Mouse (Mus musculus) lung, postnatal 4 days (tissue): ENCODE measurements around the gene Pou3f1.
A peak's percentile ranks its signal among the peaks of the same experiment; 100 is the strongest.

ENCODE experiments used
- DNase-seq, 2 experiments: peaks; one replicate each; pipeline ENCODE4 v3.0.0; 2021

The Pou3f1 gene

DNA sequence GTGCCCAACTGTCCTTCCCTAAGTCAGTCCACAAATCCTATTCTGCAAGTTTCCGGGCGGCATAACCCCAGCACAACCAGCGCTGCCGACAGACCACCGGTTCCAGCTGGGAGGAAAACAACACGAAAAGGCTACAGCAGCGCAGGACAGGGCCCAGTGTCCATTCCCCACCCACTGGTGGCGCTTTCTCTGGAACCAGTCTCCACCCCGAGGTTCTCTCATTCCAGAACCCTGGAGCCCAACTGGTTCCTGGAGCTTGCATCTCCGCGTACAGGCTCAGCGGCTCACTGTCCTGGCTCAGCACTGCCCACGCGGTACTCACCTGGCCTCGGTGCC lies at the start of gene Pou3f1:
Pou3f1 (plus strand) TSS at position 290 of the 336 bp plus-strand sequence.
- DNase-seq = peak in 1 of 2 experiments; percentile 7

DNA sequence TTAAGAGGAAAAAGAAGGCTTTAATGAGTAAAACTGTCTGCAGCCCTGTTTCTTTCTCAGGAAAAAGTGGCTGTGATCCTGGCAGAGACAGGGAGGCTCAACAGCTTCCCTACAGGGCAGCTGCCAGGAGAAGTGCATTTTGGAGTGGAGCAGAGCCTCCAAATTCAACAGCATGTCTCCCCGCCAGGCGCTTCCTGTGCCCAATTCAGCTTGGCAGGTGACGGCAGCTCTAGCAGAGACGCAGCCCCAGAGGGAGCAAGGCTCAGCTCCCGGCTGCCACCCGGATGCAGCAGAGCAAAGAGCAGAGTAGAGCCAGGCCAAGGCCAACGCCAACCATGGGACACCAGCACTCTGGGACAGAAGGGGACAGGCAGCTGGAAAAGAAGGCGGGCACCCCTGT lies 49.4 kb upstream of the Pou3f1 start:
- DNase-seq = no peak

DNA sequence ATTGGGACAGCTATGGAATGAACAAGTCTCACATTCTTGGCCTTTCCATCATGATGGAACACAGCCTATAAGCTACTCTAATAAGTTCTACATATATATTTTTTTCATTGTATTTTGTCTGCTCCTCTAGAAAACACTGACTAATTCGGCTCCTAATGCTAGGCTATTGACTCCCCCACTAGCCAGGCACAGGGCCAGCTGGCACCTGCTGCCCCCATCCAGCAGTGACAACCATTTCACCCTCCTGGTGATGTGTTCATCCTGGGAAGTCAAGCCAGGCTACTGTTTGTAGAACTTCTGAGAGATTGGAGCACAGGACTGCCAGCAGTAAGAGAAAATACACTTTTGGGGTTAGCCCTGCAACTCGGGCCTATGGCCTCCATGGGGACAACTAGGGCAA lies 46.5 kb upstream of the Pou3f1 start:
- DNase-seq = no peak

DNA sequence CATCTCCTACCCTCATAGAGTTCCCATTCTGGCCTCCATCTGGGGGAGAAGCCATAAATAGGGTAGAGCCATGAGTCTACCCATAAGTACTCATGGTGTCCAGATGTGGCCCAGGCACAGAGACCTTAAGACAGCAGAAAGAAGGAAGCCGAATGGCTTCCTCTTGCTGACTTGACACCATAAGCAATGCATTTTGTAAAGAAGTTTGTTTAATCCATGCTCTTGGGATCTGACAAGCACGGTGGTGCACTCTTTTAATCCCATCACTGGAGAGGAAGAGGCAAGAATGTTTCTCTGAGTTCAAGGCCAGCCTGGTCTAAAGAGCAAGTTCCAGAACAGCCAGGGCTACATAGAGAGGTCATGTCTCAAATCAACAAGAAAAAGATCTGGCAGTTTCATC lies 45.9 kb upstream of the Pou3f1 start, which contains the start of gene 3100002H09Rik:
3100002H09Rik (minus strand) TSS at position 101 of the 400 bp plus-strand sequence.
- no peak for DNase-seq

DNA sequence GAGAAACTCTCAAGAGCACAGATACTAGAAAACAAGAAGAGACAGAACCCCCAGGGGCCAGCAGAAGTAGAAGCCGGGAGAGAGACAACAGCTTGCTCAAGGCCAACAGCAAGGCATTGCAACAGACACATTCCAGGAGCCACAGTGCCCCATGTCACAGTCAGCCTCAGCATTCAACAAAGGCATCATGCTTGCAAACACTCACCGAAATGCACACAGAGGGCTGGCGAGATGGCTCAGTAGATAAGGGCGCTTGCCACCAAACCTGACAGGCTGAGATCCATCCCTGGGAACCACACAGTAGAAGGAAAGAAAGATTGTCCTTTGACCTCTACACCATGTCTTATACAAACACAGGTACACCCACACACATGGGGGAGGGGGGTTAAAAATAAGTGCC lies 44.8 kb upstream of the Pou3f1 start:
- DNase-seq = no peak

DNA sequence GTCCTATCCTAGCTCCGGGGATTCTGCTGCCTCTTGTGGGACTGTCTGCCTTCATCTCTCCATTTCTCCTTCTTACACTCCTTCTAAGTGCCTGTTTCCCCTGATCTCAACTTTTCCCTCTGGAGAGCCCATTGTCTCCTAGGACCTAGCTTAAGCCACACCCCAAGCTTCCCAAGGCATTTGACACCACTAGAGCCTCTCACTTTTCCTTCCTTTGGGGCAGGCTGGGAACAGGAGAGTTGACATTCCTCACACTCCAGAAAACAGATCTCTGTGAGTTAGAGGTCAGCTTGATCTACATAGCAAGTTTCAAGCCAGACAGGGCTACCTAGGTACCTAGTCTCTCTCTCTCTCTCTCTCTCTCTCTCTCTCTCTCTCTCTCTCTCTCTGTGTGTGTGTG lies 42.4 kb upstream of the Pou3f1 start:
- no peak for DNase-seq

DNA sequence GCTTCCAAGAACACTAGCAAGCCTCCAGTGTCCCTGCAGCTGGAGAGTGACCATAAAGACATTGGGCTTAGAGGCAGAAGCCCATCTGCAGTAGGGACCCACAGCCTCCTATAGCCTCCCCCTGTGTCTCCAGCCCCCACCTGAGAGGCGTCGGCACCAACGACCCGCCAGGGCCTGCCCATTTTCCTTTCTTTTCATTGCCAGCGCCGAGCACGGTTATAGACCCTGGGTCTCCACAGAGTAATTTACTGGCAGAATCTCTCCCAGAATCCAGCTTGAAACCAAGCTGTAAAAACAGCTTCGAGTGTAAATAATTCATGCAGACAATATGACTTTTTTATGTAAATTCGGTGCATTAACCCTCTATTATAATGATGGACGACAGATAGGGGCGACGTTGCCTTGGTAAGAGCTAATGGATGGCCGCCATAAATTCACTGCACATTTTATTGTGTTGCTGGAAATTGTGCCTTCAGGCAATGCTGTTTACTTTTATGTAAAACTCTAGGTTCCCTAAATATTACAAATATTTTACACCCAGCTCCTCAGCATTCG lies 41.1 kb upstream of the Pou3f1 start:
- DNase-seq = no peak

DNA sequence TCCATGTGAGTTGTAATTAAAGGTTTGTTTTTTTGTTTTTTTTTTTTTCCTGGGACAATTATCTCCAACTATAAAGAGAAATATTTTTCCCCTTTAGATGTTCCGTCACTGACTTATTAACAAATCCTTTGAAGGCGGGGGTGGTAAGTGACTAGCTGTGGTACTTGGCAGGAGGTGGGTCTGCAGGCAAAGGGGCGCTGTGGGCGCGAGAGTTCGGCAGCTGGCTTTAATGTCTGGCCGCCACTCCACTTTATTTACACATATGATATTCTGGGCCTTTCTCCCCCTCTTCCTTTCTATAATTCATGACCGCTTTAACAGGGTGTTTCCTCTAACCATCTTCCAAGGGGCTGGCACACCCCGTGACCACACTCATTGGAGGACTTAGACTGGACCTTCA lies 40.6 kb upstream of the Pou3f1 start:
- no peak for DNase-seq

DNA sequence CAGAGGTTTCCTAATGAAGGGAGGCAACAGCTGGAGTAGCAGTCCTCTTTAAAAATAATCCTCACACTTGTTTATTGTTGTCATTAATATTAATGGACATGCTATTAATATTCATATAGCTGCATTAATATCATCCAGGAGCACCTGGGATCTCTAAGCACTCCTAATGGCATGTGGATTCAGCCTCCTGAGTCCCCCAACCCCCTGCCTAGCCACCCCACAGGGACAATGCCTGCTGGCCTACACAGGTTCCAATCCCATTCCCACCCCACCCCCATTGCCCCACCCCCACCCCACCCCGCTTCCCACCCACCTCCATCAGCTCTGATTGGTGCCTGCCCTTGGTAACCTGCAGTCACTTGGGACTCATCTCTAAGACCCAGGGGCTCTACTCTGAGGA lies 40.0 kb upstream of the Pou3f1 start:
- no peak for DNase-seq

DNA sequence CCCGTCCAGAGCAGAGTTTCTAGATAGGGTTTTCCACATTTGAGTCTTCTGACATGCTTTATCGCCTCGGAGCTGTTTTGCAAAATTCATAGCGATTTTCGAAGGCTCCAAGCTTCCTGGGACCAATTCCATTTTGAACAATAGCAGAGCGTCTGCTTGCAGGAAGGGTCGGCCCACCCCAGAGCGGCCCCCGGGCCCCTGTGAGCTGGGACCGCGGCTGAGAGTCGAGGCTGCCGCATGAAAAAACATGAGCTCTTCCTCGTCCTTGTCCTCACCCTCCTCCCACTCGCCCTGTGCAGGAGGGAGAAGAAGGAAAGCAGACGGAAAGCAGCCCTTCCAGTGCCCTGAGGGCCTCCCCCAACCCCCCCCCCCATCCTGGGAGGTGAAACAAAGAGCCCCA lies 38.0 kb upstream of the Pou3f1 start:
- DNase-seq = no peak

DNA sequence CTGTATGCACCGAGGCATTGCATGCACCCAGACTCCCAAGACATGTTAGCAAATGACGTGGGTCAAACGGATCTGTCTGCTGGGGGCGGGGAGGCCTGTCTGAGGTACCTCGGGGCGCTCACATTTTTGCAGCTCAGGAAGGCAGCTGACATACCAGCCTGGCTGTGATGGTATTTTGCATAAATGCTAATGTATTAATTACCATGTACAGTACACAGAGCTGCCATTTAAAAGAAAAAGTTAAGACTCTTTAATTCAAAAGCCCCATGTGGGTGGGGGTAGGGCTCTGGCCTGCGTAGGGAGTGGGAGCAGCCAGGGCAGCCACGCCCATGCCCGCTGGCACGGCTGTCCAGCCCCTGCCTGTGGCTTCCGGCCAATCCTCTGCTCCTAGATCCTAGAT lies 35.2 kb upstream of the Pou3f1 start:
- DNase-seq = no peak

DNA sequence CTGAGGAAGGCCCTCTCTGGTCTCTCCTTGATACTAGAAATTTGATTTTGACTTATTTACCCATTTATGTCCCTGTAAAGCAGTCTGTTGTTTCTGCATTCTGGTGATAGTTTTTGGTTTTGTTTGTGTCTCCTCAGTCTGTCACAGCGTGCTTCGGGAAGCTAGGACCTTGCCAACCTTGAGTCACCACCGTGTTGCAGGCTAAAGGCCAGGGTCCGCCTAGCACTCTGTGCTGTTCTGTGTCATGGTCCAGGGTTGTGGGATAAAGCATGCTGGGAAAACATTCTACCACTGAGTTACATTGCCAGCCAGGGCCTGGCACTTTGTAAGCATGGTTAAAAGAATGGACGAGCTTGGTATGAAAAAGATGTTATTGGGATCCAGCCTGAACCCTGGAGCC lies 34.0 kb upstream of the Pou3f1 start:
- DNase-seq = no peak

DNA sequence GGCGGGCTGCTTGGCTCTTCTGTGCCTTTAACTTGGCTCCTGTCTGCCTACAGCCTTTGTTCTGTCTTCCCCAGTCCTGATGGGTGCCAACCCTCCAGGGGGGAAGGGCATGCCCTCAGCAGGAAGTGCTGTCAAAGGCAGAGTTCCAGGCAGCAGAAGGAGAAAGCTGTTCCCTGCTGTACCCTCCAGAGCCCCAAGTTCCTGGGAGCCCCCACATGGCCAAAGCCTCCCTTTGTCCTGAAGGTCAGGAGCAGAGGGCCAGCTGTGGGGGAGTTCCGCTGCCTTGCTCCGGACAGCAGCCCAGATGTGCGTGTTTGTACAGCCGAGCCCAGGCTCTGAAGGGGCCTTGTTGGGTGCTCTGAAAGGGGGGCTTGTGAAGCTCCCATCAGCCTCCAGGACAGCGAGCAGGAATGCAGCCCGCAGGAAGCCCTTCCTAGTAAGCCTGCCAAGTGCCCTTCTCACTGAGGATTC lies 32.5 kb upstream of the Pou3f1 start:
- no peak for DNase-seq

DNA sequence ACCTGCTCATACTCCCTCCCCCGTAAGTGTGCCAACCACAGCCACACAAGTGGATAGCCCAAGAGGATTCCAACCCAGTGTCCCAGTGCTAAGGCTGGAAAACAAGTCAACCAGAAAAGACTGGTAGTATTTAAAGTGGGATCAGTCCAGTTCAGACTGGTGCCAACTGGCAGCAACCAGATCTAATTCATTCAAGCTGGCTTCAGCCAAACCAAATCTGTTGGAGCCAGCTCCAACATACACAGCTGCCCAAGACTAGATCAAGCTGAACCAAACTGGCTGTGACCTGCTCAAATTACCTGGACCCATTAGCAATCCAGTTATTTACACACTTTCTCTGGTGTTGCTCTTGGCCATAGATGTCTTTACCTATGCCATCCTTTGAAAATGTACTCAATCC lies 29.8 kb upstream of the Pou3f1 start:
- no peak for DNase-seq

DNA sequence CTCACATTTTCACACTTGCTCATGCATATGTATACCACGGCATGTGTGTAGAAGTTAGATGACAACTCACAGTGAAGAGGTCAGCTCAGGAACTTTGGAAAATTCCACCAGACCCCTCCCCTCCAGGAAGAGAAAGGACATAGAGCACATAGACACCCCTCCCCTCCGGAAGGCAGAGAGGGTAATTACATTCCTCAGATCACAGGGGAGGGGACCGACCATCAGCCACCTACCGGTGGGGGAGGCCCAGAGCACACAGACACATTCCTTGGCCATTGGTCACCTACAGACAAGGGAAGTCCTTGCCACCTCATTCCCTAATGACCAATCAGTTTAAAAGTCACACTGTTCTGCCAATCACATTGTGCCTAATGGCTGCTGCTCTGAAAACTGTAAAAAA lies 25.2 kb upstream of the Pou3f1 start:
- no peak for DNase-seq

DNA sequence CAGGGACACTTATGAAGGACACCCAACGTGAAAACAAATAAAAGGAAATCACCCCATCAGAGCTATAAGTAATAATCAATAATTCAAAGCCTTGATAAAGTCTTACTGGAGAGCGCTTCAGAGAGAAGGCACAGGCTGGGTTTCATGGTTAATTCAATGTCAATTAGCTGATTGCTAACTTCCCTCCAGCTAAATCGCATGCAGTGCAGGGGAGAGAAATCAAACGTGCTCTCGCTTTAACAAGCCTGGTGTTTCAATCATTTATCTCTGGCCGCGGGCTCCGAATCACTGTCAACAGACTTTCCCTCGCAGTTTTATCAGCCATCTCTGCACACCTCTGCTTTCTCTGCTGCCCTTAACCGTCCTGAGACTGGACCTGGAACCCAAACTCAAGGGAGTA lies 23.8 kb upstream of the Pou3f1 start:
- no peak for DNase-seq

DNA sequence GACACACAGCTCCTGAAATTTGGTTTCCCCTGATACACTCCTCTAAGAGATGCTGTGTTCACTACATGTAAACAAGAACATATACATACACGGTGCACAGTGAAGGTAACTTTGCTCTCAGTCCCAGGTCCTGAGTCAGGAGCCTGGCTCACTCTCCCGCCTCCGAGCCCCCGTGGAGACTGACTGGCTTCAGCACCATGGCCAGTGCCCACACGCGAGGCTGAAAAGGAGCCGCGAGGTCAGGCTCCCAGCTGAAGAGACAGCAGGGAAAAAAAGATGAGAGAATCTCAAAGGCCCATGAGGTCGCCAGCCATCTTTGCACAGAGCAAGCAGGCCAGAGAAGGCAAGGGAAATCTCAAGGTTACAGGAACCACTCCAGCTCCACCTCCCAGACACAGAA lies 23.3 kb upstream of the Pou3f1 start:
- peak; percentile 40 to 52 for DNase-seq

DNA sequence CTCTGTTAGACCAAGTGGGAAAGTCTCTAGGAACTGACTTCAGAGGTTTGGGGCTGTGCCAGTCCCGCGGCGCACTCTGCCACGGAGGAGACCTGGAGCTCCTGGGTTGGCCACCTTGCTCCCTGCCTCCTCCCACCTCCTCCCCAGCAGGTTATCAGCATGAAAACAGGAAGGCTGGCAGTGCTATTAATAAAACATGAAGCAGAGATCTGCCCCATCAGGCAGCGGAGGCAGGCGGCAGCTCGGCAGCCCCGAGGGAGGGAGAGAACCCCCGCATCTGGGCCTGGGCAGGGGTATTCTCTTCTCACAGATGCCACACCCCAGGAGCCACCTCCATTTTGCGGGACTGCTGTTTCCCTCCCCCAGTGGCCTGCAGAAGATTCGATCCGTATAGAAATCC lies 16.9 kb upstream of the Pou3f1 start:
- no peak for DNase-seq

DNA sequence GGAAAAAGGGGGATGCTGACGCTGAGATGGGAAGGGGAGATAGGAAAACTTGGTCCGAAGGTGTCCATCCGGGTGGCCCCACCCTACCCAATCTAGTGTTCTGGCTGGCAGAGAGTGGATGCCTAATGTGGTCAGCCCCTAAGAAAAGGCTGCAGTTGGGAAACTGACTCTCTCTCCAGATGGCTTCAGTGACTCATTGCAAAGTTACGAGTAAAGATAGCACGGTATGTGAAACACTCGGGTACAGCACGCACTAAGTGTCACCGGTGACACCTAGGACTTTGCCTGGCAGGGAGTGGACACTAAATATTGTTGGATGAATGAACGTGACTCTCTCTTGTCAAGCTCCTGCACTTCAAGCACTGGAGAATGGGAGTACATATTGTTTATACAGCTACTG lies 12.7 kb upstream of the Pou3f1 start:
- DNase-seq = no peak

DNA sequence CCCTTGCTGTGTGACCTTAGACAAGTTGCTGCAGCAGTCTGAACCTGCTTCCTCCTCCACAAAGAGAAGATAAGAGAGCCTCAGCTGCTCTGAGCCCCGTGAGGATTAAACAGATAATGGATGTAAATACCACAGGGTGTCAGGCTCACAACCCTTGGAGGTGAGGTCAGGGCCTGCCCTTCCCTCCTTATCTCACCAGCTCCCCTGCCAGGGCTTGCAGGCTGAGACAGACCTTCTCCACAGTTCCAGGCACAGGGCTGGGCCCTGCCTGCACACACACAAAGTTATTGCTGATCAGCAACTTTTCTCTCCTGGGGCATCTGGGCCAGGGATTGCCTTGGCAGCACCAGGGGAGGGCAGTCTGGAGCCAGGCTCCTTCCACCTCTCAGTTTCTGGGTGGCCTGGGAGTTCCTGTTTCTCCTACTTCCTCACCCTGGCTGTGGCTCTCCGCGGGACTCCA lies 11.6 kb upstream of the Pou3f1 start:
- DNase-seq = peak; percentile 13 to 30

DNA sequence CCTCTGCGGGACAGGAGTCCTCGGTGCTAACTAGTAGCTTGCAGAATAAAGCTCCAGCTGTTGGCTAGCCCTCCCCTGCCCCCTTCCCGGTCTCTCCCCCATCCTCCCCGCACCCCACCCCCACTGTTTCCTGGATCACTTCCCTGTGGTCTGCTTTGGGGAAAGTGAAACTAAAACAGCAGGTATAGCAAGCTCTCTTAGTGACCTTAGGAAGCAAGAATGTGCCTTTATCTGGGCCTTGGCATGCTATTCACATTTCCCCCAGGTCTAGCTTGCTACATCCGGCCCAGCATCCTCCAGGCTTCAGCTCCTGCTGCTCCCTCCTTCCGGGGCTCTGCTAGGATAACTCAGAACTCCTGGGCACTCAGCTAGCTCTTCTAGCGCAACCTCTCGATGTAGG lies 10.0 kb upstream of the Pou3f1 start:
- DNase-seq = peak in 1 of 2 experiments; percentile 11

DNA sequence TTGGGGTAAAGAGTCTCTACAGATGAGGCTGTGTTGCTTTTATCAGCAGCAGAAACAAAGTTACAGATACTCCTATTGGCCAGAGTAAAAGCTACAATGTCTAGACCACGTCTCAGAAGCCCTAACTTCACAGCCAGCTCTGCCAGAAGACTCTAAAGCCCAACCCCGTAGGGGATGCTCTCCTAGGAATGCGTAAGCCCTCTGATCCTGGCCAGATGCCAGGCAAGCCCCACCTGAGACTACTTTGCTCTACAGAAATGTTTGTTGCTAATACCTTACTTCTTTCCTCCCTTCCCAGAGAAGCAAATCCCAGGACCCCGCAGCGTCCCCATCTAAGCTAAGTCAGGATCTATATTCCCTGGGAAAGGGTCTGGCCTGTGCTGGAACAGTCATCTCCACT lies 8.7 kb upstream of the Pou3f1 start:
- no peak for DNase-seq

DNA sequence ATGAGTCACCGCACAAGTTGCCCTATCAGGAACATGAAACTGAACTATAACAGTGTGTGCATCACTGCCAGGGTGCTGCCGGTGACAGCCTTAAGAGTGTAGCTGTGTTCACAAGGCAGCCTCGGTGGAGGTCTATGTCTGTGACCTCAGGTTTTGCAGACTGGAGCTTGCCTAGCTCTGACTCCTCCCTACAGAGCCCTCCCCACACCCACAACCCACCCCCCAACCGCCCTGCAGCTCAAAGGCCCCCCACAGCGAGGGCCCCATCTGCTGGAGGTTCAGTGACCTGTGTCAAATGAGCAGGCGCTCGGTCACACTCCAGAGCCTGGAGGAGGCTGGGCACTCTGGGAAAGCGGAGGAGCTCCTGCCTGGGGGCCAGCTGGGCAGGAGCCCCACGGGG lies 3.7 kb upstream of the Pou3f1 start:
- no peak for DNase-seq

DNA sequence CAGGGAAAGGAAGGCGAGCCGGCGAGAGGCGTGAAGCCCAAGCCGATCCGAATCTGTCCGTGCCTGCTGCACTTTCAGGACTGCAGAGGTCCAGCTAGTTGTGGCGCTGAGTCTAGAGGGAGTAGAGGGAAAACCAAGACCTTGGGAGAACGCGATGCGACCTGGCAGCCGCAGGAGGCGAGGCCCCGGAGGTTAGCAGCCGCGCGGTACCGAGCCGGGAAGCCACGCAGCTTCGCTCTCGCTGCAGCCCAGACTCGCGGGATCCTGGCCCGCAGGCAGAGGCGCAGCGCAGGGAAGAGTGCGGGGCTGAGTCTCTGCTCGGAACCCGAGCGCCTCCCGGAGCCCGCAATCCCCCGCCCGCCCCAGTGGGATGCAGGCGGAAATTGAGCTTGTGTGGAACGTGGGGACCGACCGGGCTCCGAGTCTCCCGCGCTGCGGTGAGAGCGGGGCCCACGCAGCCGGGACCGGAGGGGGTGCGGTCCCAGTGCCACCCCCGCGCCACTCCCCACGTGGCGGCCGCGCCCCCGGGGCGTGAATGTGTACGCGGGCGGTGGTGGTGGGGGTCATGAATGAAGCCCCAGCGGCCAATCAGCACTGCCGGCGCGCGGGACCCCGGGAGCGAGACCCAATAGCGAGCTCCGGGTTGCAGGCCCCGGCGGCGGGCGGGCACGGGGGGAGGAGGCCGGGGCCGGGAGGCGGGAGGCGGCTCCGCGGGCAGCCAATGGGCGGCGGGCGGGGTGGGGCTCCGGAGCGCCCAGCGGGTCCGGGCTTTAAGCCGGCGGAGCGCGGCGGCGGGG lies 445 bp downstream of the Pou3f1 start:
- peak; percentile 75 to 87 for DNase-seq

DNA sequence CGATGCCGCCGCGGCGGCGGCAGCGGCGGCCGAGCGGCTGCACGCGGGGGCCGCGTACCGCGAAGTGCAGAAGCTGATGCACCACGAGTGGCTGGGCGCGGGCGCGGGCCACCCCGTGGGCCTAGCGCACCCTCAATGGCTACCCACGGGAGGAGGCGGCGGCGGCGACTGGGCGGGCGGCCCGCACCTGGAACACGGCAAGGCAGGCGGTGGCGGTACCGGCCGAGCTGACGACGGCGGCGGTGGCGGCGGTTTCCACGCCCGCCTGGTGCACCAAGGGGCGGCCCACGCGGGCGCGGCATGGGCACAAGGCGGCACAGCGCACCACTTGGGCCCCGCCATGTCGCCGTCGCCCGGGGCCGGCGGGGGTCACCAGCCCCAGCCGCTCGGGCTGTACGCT lies 1.2 kb downstream of the Pou3f1 start:
- DNase-seq = peak in 1 of 2 experiments; percentile 7
